Mouse (Mus musculus) spleen, postnatal 4 days (tissue): ENCODE measurements around the gene Tmem206.

Experiments
- DNase-seq, 2 experiments: peaks; one replicate each; pipeline ENCODE4 v3.0.0; 2022; ENCODE audit warnings: low spot score in 2 of 2

Tmem206 gene

GRCm38 (mm10) chr1:191350355-191350754 lies 24.6 kb downstream of the Tmem206 start:
- no peak for DNase-seq

DNA sequence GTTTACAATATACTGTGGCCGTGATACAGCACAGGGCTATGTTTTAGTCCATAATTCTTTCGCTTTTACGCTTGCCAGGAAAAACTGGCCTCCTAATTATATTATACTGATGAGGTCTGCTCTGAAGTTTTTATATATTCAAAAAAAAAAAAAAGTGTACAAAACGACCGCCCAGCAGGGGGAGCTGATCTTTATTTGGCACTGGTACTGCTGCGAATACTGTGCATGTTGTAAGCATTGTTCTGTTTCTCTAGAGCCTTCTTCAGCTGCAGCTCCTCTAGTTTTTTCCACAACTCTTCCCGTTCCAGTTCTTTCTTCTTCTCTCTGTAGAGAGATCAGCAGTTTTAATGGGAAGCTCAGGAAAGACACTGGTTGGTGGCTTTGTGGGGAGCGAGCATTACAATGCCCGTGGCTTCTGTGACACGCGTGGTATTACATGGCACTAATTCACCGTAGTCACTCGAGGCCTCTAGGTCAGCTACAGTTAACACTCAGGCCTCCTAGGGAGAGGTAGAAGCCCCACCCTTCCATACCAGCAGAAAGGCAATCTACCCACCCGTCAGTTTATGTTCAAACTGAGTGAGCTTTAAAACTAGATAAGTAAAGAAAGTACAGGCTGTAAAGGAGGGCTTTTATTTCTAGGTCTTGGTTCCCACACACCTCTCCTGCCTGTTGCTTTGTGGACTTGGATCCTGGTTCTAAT lies 27.2 kb downstream of the Tmem206 start:
- peak; percentile 37 to 79 for DNase-seq

GRCm38 (mm10) chr1:191353836-191354235 lies 28.1 kb downstream of the Tmem206 start:
- no peak for DNase-seq

DNA sequence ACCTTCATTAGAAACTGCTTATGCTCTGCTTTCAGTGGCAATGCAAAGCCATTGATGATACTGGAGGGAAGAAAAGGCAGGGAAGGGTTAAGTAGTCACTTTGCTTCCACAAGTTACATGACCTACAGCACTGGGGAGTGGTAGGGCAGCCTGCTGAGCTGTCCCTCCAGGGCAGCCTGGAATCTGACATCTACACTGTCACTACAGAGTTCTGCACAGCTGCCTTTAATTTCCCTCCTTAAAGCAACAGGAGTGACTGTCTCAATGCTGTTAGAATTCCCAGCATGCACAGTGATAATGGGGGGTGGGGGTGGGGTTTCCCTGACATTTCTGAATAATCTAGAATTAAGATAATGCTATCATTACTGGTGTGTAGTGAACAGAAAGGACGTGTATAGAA lies 31.2 kb downstream of the Tmem206 start:
- no peak for DNase-seq

GRCm38 (mm10) chr1:191359478-191359877 lies 33.8 kb downstream of the Tmem206 start:
- DNase-seq, result no peak

DNA sequence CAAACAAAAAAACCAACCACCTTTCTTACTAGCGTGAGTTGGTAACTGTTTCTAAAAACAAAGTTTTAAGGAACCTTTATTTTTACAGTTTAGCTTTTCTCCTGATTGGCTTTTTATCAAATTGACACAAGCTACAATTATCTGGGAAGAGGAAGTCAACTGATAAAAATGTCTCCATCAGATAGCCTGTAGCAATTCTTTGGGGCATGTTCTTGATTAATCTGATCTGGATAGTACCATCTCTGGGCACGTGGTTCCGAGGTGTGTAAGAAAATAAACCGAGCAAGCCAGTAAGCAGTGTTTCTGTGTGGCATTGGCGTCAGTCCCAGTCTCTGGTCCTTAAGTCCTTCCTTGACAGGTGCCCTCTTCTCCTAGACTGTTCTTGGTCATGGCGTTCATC lies 36.7 kb downstream of the Tmem206 start:
- DNase-seq, result no peak

DNA sequence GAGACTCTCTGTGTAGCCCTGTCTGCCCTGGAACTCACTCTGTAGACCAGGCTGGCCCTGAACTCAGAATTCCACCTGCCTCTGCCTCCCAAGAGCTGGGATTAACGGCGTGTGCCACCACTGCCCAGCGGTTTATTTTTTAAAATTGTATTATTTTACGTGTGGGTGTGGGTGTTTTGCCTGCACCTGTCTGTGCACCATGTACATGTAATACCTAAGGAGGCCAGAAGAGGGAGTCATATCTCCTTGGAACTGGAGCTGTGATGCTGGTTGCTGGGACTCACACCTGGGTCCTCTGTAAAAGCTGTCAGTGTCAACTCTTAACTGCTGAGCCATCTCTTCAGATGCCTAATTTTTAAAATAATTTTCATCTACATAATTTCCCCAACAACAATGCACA lies 38.8 kb downstream of the Tmem206 start:
- DNase-seq, result peak in 1 of 2 experiments; percentile 39

DNA sequence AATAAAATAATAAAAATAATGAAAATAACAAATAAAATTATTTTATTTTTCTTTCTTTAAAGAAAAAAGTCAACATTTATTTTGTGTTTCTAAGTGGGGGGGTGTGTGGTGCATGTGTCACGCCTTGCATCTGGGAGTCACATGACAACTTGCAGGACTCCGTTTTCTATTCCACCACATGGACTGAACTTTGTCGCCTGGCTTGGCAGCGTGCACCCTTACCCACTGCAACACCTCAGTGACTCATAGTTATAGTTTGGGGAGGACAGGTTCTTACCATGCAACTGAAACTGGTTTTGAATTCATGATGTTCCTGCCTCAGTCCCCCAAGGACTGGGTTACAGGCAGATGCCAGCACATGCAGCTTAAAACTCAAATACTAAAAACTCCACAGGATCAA lies 42.5 kb downstream of the Tmem206 start:
- DNase-seq, result no peak

GRCm38 (mm10) chr1:191369140-191369539 lies 43.4 kb downstream of the Tmem206 start:
- DNase-seq, result no peak

DNA sequence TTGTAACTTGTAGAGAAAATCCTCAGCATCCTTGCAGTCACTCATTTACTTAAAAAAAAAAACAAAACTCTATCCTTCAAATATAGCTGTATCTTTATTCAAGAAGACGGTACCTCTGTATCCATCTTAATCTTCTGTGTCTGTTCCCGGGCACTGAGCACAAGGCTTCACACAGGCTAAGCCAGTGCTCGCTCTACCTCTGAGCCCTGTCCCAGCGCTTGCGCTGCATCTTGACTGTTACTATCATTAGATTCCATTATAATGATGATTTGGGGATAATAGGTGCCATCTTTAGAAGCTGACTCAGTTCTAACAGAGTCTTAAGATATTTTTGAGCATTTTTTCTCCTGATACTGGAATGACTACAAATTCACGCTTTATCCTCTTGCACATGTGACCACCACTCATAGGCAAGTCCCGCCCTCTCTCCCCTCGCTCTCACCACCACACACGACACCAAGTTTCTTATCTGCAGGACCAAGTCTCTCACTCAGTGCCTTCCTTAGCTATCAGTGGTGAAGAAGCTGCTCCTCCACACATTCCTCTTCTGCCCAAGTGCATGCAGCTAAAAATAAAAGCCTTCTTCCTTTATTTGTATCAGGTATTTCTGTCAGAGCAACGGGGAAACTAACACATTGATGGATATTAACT lies 49.4 kb downstream of the Tmem206 start:
- DNase-seq, result no peak

DNA sequence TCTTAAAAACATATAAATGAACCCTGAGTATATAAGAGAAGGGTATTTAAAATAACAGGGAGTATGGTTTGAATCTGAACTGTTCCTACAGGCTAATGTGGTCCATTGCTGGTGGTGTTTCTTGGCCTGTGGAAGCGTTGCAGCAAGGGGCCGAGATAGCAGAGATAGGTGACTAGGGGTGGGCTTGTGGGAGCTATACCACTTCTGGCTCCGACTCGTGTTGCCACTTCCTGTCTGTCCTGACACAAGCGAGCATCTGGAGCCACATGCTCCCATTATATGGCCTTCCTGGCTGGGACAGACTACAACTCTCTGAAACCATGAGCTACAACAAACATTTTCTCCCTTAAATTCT lies 49.9 kb downstream of the Tmem206 start:
- no peak for DNase-seq

DNA sequence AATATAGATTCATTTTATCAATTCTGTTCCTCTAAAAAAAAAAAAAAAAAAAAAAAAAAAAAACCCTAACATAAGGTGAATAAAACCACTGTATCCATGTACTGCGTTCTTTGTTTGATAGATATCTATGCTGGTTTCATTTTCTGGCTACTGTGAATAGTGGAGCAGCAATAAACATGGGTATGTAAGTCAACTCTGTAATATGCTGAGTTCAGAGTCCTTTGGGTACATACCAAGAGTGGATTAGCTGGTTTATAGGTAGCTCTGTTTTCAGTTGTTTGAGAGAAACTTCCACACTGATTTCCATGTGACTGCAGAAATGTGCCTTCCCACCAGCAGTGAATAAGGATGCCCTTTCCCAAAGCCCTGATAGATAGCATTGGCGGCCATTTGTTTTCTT lies 52.4 kb downstream of the Tmem206 start:
- no peak for DNase-seq

- no peak for DNase-seq
Observed at GRCm38 (mm10) chr1:191380843-191381242, 55.1 kb downstream of the Tmem206 start.

GRCm38 (mm10) chr1:191381955-191382736 lies 56.4 kb downstream of the Tmem206 start:
- DNase-seq, result no peak

GRCm38 (mm10) chr1:191384786-191385430 lies 59.2 kb downstream of the Tmem206 start:
- no peak for DNase-seq

GRCm38 (mm10) chr1:191391311-191391710 lies 65.6 kb downstream of the Tmem206 start:
- peak in 1 of 2 experiments; percentile 39 for DNase-seq

DNA sequence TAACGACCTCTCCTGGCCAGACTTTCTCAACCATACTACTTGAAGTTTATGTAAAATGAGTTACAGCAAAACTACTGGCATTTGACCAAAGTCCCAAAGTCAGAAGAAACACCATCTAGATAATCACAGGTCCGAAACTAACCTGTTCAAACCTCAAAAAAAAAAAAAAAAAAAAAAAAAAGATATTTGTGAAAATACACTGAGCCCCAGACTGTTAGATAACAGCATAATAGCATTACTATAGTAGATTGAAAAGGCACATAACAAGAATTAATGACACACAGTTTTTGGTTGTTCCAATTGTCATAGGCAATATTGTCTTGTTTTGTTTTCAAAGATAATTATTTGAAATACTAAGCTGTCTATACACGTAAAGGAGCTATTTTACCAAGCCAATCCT lies 67.8 kb downstream of the Tmem206 start:
- DNase-seq, result no peak

DNA sequence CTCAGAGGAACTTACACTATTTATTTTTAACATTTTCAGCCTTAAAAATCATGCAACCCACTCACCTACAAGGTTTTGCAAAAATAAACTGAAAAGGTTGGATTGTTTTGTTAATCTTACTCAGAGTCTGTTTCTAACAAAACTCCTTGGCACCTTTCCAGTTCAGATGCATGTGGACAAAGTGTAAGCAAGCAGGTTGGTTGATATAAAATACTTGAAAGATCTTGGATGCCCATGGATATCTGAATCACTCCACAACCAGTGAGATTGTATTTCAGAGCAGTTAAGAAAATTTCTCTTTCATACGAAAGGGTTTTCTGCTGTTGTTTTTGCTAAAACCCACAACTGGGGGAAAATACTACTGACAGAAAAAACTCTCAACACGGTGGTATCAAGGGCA lies 68.4 kb downstream of the Tmem206 start:
- no peak for DNase-seq

GRCm38 (mm10) chr1:191395200-191395599 lies 69.5 kb downstream of the Tmem206 start:
- DNase-seq, result no peak

DNA sequence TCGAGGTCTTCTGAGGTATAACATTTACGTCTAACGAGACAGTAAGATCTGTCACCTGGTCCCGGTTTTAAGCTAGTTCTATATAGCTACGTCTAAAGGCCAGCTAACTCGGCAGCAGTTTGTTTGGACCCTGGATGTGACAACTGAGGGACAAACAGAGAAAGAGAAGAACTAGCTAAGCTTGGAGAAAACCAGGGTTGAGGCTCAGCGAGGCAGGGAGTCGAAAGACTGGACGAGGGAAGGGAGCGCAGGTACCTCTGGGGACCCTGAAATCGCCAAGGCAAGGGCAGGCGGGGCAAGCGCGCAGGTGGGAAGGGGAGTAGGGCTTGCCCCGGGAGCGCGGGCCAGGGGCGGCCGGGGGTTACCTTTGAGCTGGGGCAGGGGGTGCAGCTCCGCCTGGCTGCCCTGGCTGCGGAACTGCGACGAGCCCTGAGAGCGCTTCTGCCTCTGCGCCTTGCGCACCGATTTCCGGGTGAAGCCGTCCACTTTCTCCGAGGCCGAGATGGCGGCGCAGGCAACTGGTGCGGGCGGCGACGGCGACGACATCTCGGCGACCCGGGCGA lies 70.2 kb downstream of the Tmem206 start:
- peak; percentile 60 to 85 for DNase-seq

DNA sequence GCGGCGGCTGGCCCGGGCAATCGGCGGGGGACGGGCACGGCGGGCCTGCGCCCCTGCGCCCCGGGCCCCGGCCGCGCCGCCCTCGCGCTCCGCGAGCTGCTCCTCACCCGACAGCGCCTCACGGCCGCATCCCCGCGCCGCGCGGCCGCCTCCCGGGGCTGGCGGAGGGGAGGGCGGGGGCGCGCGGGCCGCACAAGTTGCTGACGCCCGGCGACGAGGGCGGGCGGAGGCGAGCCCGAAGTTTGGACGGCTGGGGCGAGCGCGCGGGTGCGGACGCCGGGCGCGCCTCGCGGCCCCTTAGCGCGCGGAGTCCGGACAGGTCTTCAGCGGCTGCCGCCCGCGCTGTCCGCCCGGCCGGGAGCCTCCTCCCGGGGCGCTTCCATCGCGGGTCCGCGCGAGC lies 70.7 kb downstream of the Tmem206 start:
- DNase-seq, result peak; percentile 67 to 86
